Mouse (Mus musculus) liver, embryonic 18 days (tissue): ENCODE data around the gene Sumo3. TPM values are rescaled to one million over a fixed set of nuclear protein-coding genes. Genes with fewer than 3 reads are reported as not detected.

Experiments used
- polyA plus RNA-seq: library from polyadenylated mRNA; depleted of rRNA; stranded (reverse); fragments of >200 nt; gene quantifications from 2 replicates; pipeline ENCODE4 v1.2.3, GENCODE M21; 2012; rRNA removed

The Sumo3 gene
- 123 and 134 TPM in 2 replicates for polyA plus RNA-seq

GRCm38 (mm10) chr10:77605908-77606826 lies at the start of gene Sumo3, which contains the start of gene Gm49325:
Gene Sumo3 (plus strand): TSS chr10:77606097.
Gene Gm49325 (plus strand): TSS chr10:77606197.

DNA sequence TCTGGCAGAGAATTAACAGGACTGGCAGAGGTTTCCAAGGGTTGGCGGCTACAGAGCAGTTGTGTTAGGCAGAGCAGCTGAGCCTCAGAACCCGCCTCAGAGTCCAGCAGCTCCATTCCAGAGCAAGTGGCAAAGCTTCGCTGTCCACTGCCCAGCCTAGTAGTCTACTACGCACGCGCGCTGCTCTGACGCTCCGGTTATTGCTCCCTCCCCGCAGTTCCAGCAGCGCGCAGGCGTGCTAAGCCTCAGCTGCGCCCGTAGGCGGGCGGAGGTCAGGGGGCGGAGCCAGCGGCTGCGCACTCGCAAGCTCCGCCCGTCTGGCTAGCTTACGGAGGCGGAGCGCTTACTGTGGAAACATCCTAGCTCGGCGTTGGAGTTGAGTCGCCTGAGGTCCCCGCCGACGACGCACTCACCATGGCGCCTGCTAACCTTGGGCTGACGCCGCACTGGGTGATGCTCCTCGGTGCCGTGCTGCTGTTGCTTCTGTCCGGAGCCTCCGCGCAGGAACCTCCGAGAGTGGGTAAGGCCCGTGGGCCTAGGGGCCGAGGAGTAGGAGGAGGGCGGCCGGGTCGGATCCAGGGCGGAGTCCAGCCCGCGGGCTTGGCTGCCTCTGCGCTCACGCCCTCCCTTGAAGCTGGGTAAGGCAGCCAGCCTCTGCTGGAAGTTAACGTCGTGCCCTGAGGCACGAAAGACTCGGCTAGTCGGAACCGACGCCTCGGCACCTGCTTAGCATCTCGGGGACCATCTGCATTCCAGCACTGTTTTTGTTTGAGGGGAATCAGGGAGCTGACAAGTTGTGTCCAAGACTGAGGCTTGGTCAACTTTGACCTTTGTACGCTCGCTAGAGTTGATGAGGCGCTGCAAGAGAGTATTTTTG lies 24.3 kb upstream of the Sumo3 start, which contains the start of gene Pttg1ip:
TSS of gene Pttg1ip (plus strand) at position 313 of the 877 bp plus-strand sequence.

DNA sequence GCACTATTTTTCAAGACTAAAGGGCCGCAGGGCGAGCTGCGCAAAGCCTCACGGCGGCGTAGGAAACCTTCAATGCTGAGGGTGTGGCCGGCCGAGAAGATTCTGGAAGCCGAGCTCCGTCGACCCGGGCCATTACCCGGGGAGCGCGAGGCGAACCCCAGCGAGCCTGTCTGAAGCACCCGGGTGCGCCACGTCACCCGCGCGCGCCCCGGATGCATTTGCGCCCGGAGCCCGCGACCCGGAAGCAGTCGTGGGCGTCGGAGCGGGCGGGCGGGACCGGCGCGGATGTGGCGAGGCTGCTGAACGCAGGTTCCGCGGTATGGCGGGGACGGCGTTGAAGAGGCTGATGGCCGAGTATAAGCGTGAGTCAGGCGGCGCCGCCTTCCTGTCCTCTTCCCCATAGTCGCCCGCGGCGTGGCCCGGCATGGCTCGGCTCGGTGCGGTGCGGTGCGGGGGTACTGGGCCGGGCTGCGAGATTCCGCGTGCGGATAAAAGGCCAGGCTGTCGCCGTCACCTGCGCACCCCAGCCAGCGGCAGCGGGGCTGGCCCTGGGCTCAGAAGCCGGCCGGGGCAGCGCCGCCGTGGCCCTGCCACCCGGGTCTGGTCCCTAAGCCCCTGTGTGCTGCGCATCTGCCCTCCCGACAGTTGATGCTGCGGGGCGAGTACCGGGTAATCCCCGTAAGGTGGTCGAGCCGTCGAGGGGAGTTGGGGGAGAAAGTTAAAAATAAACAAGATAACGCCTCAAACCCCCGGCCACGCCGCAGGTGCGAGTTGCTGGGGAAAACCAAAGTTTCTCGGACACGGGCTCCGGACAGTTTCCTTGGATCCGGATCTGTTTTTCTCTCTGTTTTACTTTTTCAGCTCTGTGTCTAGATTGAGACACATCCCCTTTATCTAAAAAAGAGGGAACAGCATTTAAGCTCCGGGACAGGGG lies 16.4 kb downstream of the Sumo3 start, which contains the start of gene Ube2g2:
TSS of gene Ube2g2 (plus strand) at position 221 of the 934 bp plus-strand sequence.

Other genes starting within 250 kb of the Sumo3 start
- 1.7 TPM in 2 replicates for gene Adarb1, start 187.8 kb upstream of the Sumo3 start, polyA plus RNA-seq
- 9.8 and 10.5 TPM in 2 replicates for gene Fam207a, start 90.3 kb upstream of the Sumo3 start, polyA plus RNA-seq
- gene Itgb2, start 75.8 kb upstream of the Sumo3 start, polyA plus RNA-seq: 25.0 and 31.3 TPM in 2 replicates
- 77.8 TPM in 2 replicates for gene Pttg1ip, start 24.4 kb upstream of the Sumo3 start, polyA plus RNA-seq
- gene Gm49325, start 100 bp downstream of the Sumo3 start, polyA plus RNA-seq: 0.16 TPM in 1 of 2 replicates, not detected in the other
- gene Ube2g2, start 16.2 kb downstream of the Sumo3 start, polyA plus RNA-seq: 22.9 and 27.2 TPM in 2 replicates
- 0.10 and 0.12 TPM in 2 replicates for gene Tspear, start 80.5 kb downstream of the Sumo3 start, polyA plus RNA-seq
- gene Gm19402, start 84.7 kb downstream of the Sumo3 start, polyA plus RNA-seq: not detected in 2 replicates
- not detected in 2 replicates for gene Gm9508, start 91.1 kb downstream of the Sumo3 start, polyA plus RNA-seq
- not detected in 2 replicates for gene Gm10272, start 100.5 kb downstream of the Sumo3 start, polyA plus RNA-seq
- gene Gm10024, start 105.4 kb downstream of the Sumo3 start, polyA plus RNA-seq: not detected in 2 replicates
- not detected in 2 replicates for gene Gm10142, start 109.7 kb downstream of the Sumo3 start, polyA plus RNA-seq
- gene Krtap12-1, start 114.5 kb downstream of the Sumo3 start, polyA plus RNA-seq: not detected in 2 replicates
- gene Gm10100, start 120.4 kb downstream of the Sumo3 start, polyA plus RNA-seq: not detected in 2 replicates
- gene Gm18596, start 136.5 kb downstream of the Sumo3 start, polyA plus RNA-seq: not detected in 2 replicates
- gene Gm9736, start 145.3 kb downstream of the Sumo3 start, polyA plus RNA-seq: not detected in 2 replicates
- gene Gm3233, start 153.6 kb downstream of the Sumo3 start, polyA plus RNA-seq: not detected in 2 replicates
- not detected in 2 replicates for gene Gm3238, start 165.2 kb downstream of the Sumo3 start, polyA plus RNA-seq
- gene Gm7138, start 170.8 kb downstream of the Sumo3 start, polyA plus RNA-seq: not detected in 2 replicates
- not detected in 2 replicates for gene Gm3250, start 176.4 kb downstream of the Sumo3 start, polyA plus RNA-seq
- not detected in 2 replicates for gene Gm7137, start 182.1 kb downstream of the Sumo3 start, polyA plus RNA-seq
- not detected in 2 replicates for gene Gm9639, start 189.0 kb downstream of the Sumo3 start, polyA plus RNA-seq
- not detected in 2 replicates for gene Gm19668, start 193.0 kb downstream of the Sumo3 start, polyA plus RNA-seq
- not detected in 2 replicates for gene Gm9507, start 205.7 kb downstream of the Sumo3 start, polyA plus RNA-seq
- gene Gm2696, start 208.6 kb downstream of the Sumo3 start, polyA plus RNA-seq: not detected in 2 replicates
- gene Krtap10-4, start 221.0 kb downstream of the Sumo3 start, polyA plus RNA-seq: not detected in 2 replicates
- gene Krtap10-10, start 229.8 kb downstream of the Sumo3 start, polyA plus RNA-seq: not detected in 2 replicates
- gene Gm36176, start 240.7 kb downstream of the Sumo3 start, polyA plus RNA-seq: not detected in 2 replicates
- gene Gm10318, start 246.8 kb downstream of the Sumo3 start, polyA plus RNA-seq: not detected in 2 replicates